25 mouse cellular contexts compared by ENCODE assay signal in the genomic region with DNA sequence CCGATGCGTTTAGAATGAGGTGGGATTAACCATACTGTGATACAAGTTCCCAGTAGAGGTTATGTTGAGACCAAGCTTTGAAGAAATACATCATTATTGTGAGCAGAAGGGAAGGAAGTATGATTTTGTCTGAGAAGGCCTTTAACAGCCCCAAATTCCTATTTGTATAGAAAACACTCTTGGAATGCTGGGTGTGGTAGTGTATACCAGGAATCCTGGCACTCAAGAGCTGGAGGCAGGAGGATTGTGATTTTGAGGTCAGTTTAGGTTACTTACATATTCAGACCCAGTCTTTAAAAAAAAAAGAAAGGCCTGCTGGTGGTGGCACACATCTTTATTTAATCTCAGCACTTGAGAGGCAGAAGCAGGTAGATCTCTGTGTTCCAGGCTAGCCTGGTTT. TPM values are rescaled to one million over a fixed set of nuclear protein-coding genes. Genes with fewer than 3 reads are reported as not detected.
A peak's percentile ranks its signal among the peaks of the same experiment; 100 is the strongest.
DNase-seq lines count a peak whose midpoint lies in the region; ATAC-seq and TF ChIP-seq lines count a peak whose summit lies in the region.
"Had no signal": no experiment of that assay in that cellular context is flagged by ENCODE, and none has a peak within 500 bp of the region (broad histone marks: within the 10 kb centered on the region; RNA-seq: fewer than 3 reads in every experiment).

No protein-coding gene starts in this region.

- H3K4me3 ChIP-seq in lung, adult 2 months (replicated peaks; ENCODE audit: extremely low read depth, low read depth, low read length): peak overlapping the region; percentile 20
- H3K4me3 ChIP-seq: embryonic facial prominence, embryonic 12.5 days; forebrain, embryonic 12.5 days; heart, adult 2 months; heart, embryonic 15.5 days; hindbrain, embryonic 13.5 days had no signal

- peaks cover 5% of the 10 kb centered on the region; the same call in 1 of the 2 replicates for H3K4me1 ChIP-seq in lung, adult 2 months (ENCODE audit: control insufficient read depth, insufficient read depth, low read length)

- no peak for TF ChIP-seq CTCF in lung, adult 2 months (IDR thresholded peaks at IDR 0.05; ENCODE audit: insufficient read depth, low read length)

- ATAC-seq in activated CD4-positive, CD25-positive, alpha-beta regulatory T cell, adult 4 months: no peak
- ATAC-seq: forebrain, embryonic 16.5 days; hindbrain, postnatal 0 days; Patski had no signal

- WGBS in lung, adult 2 months: 49% methylated on average over 2 of the region's 2 CpGs

- DNase-seq in lung, adult 2 months: no peak
- no peak for DNase-seq in lung, postnatal 36 days
- DNase-seq in ES-CJ7 (ENCODE audit: low read depth, low spot score) (peak; percentile 61), R1 (ENCODE audit: low read depth, low spot score) (peak; percentile 85)
- no peak for DNase-seq in frontal cortex, postnatal 25 days (ENCODE audit: low spot score in 2 of 2)
- no peak for DNase-seq in right cerebral cortex, postnatal 36 days (ENCODE audit: low spot score in 2 of 2)
- DNase-seq: adrenal gland, postnatal 10 days; cerebellum, adult 11 months; cerebellum, adult 8-10 months; cerebellum, postnatal 14 days; gastrocnemius, postnatal 14 days; heart, adult 2 months; heart, postnatal 14 days had no signal

- no peak for TF ChIP-seq POLR2A in lung, adult 2 months (IDR thresholded peaks at IDR 0.05; ENCODE audit: borderline replicate concordance, extremely low read depth, low read depth, low read length)

RNA-seq across cellular contexts. Expression of gene Gprc5a, which starts 4.9 kb away (rescaled TPM):
- polyA plus RNA-seq in lung, adult 2 months (2012; rRNA removed): 281 and 352 TPM in 2 replicates
- under 1 TPM; 0.26 to 0.45 TPM for polyA plus RNA-seq in activated CD4-positive, CD25-positive, alpha-beta regulatory T cell, adult 4 months (2017; shearing (Covaris generic))
- polyA plus RNA-seq: G1E had no signal

RNA-seq across cellular contexts. Expression of gene Gprc5d, which starts 47.7 kb away (rescaled TPM):
- 0.17 TPM in 1 of 2 replicates, not detected in the other for polyA plus RNA-seq in lung, adult 2 months (2012; rRNA removed)
- polyA plus RNA-seq in activated CD4-positive, CD25-positive, alpha-beta regulatory T cell, adult 4 months (2017; shearing (Covaris generic)): not detected
- polyA plus RNA-seq: brain, embryonic 14.5 days; embryonic facial prominence, embryonic 12.5 days; forebrain, embryonic 12.5 days; forebrain, embryonic 16.5 days; G1E; heart, adult 2 months; heart, embryonic 11.5 days; heart, embryonic 15.5 days; hindbrain, embryonic 13.5 days; hindbrain, postnatal 0 days; intestine, embryonic 14.5 days; Patski had no signal

RNA-seq across cellular contexts. Expression of gene Ddx47, which starts 58.9 kb away (rescaled TPM):
- polyA plus RNA-seq in lung, adult 2 months (2012; rRNA removed): 35.8 and 55.7 TPM in 2 replicates
- polyA plus RNA-seq in activated CD4-positive, CD25-positive, alpha-beta regulatory T cell, adult 4 months (2017; shearing (Covaris generic)): 100 to 1,000 TPM; 132 to 161 TPM

Comparison
In these comparisons a context has a peak if more than half of its experiments do, and no peak if none do; other contexts are left out.
1. DNase-seq: peak in ES-CJ7 (single experiment) and R1 (single experiment); none in lung, adult 2 months (single experiment), lung, postnatal 36 days (single experiment), frontal cortex, postnatal 25 days (0 of 2) and right cerebral cortex, postnatal 36 days (0 of 2).
2. RNA of gene Gprc5a, which starts 4.9 kb away (polyA plus RNA-seq): 281 to 352 TPM in lung, adult 2 months; 0.26 to 0.45 TPM in activated CD4-positive, CD25-positive, alpha-beta regulatory T cell, adult 4 months; every median in the first group is over 100 times any median in the second.